Mouse (Mus musculus) spleen, adult 2 months (tissue): ENCODE measurements around the gene Ifngr2. TPM values are rescaled to one million over a fixed set of nuclear protein-coding genes. Genes with fewer than 3 reads are reported as not detected.

ENCODE experiments used
- DNase-seq, 2 experiments: peaks; one replicate each; pipeline versions ENCODE4 v3.0.0 to v3.0.0-alpha.2; 2012 to 2021; ENCODE audit warnings: low spot score in 2 of 2, low read depth in 1 of 2
- H3K27ac ChIP-seq: fragments of 200-500 bp; 2 replicates; pipeline ENCODE4 v1.5.1; 2012; ENCODE audit warnings: low read length, inconsistent platforms; ENCODE audit not compliant: insufficient read depth
- H3K27me3 ChIP-seq: fragments of 200-500 bp; 2 replicates; pipeline ENCODE4 v1.6.1; 2012; ENCODE audit warnings: mild to moderate bottlenecking, moderate library complexity, low read length, inconsistent platforms; ENCODE audit not compliant: control insufficient read depth, insufficient read depth
- H3K36me3 ChIP-seq: fragments of 200-500 bp; 2 replicates; pipeline ENCODE4 v1.6.1; 2012; ENCODE audit warnings: mild to moderate bottlenecking, low read length, inconsistent platforms; ENCODE audit not compliant: control insufficient read depth, insufficient read depth
- H3K4me1 ChIP-seq: fragments of 200-500 bp; 2 replicates; pipeline ENCODE4 v1.6.1; 2011; ENCODE audit warnings: inconsistent platforms; ENCODE audit not compliant: control insufficient read depth, insufficient read depth, insufficient read length
- H3K4me3 ChIP-seq: fragments of 200-500 bp; 2 replicates; pipeline ENCODE4 v1.5.1; 2011; ENCODE audit warnings: mild to moderate bottlenecking, inconsistent platforms; ENCODE audit not compliant: insufficient read depth, insufficient read length; ENCODE audit errors: extremely low read depth
- CTCF ChIP-seq: fragments of 200-500 bp; IDR thresholded peaks from 2 replicates; pipeline ENCODE4 v1.5.1; 2011; ENCODE audit warnings: mild to moderate bottlenecking, inconsistent platforms; ENCODE audit not compliant: insufficient read depth, insufficient read length, insufficient replicate concordance; ENCODE audit errors: extremely low read depth
- POLR2A ChIP-seq: fragments of 200-500 bp; IDR thresholded peaks from 2 replicates; pipeline ENCODE4 v1.6.1; 2011; ENCODE audit warnings: low read depth, low read length, inconsistent platforms
- WGBS: fragments of 180-500 bp; shearing (Covaris S2); methylation state at CpG from one replicate; pipeline ENCODE4 v1.1.7; 2018; 5-methylcytosine and 5-hydroxymethylcytosine counted together
- polyA plus RNA-seq: library from polyadenylated mRNA; depleted of rRNA; stranded (reverse); fragments of >200 nt; gene quantifications from 2 replicates; pipeline ENCODE4 v1.2.3, GENCODE M21; 2012; rRNA removed

Ifngr2 gene
- polyA plus RNA-seq: 18.7 and 36.7 TPM in 2 replicates

DNA sequence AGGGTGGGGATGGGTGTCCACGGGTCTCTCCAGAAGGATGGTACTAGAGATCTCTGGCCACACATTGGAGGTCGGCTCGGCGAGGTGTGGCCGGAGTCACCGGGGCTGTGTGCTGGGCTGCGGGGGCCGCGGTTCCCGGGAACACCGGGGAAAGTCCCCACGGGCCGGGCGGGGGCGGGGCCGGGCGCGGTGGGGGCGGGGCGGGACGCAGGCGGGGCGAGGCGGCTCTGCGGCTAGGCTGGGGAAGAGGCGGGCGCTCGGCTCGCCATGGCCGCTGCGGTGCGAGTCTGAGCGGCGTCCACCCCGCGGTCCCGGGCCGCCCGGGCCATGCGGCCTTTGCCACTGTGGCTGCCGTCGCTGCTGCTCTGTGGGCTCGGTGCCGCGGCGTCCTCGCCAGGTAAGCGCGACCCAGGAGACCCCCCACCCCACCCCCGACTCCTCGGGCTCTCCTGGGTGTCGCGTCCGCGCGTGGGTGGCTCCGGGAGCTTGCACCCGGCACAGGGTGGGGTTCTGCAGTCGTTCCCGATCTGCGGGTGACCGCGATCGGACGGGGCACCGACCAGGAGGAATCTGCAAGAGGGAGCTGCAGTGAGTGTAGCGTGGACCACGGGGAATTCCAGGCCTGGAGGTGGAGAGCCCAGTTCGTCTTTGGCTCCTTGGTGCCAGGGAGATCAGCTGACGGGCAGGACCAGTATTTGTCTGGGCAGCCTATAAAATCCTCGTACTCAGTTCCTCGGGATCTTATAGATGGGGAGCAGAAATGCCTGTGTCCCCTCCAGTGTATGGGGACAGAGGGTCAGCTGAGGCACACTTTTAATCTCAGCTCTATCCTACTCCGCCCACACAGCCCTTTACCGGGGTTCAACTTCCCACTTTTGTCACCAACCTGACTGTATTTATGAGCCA lies at the start of gene Ifngr2:
Gene Ifngr2 (plus strand): TSS at position 237 of the 906 bp plus-strand sequence.
- WGBS: under 1% methylated on average over 72 of the region's 74 CpGs
- Histone ChIP-seq H3K27ac (peak within 1 kb of the TSS; percentile 97), H3K27me3 (no peaks in the 10 kb centered on the region), H3K4me1 (peaks cover 23% of the 10 kb centered on the region), H3K4me3 (peak within 1 kb of the TSS; percentile 86), H3K36me3 (peaks cover 11% of the 10 kb centered on the region)
- peak in 1 of 2 experiments; percentile 67 for DNase-seq
- TF ChIP-seq CTCF (no peak), POLR2A (peak; percentile 74)

DNA sequence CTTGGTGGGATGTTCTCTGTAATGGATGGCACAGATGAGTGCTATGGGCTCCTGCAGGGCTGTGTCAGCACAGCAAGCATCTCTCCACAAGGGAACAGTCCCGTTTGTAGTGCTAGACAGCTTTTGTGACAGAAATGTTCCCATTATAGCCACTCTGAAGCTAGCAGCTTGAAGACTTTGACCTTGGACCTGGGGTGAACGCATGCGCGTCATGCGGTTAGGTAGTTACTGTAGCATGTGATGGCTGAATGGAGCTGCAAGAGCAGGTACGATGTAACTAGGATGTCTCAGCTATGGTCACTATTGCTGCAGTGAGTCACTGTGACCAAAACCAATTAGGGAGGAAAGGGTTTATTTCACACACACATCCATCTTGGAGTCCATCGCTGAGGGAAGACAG lies 48.8 kb upstream of the Ifngr2 start:
- no peaks in the 10 kb centered on the region for H3K4me1 ChIP-seq
- DNase-seq: no peak
- H3K27me3 ChIP-seq: no peaks in the 10 kb centered on the region
- no peak for TF ChIP-seq CTCF
- H3K36me3 ChIP-seq: peaks cover 60% of the 10 kb centered on the region
- no peak overlapping the region for H3K27ac ChIP-seq
- H3K4me3 ChIP-seq: no peak overlapping the region
- WGBS: 95% methylated on average over 7 of the region's 7 CpGs

DNA sequence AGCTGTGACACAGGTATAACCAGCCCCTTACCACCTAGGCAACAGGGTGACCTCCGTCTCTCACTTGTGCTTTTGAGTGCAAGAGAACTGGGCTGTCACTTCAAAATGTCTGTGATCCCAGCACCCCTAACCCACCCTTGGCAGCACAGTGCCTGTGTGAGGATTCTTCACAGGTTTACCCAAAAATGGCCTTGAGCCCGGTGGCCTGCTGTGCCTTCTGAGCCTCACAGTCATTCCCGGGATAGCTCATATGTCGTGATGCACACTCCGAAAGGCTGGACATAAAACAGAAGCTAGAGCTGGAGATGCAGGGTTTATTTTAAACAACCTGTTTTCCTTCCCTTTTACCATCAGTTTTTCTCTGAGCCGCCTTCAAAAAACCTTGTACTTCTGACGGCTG lies 42.2 kb upstream of the Ifngr2 start:
- TF ChIP-seq CTCF: no peak
- no peak for TF ChIP-seq POLR2A
- H3K36me3 ChIP-seq: peaks cover 53% of the 10 kb centered on the region
- no peaks in the 10 kb centered on the region for H3K27me3 ChIP-seq
- no peak overlapping the region for H3K4me3 ChIP-seq
- no peaks in the 10 kb centered on the region for H3K4me1 ChIP-seq
- DNase-seq: no peak
- 94% methylated on average over 7 of the region's 7 CpGs for WGBS
- no peak overlapping the region for H3K27ac ChIP-seq

DNA sequence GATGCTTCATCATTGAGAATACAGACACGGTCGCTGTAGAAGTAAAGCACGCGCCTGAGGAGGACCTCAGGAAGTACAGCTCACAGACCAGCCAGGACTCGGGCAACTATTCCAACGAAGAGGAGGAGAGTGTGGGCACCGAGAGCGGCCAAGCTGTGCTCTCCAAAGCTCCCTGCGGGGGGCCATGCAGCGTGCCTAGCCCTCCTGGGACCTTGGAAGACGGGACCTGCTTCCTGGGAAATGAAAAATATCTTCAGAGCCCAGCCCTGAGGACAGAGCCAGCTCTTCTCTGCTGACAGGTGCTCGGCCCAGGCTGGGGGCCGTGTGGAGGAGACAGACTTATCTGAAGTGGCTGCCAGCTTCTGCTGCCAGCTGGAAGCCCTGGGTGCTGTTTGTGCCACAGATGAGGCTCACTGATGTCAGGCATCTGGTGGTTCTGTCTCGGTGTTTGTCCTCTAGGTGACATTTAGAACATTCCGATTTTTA lies 41.7 kb upstream of the Ifngr2 start:
- no peak overlapping the region for H3K27ac ChIP-seq
- no peak for TF ChIP-seq CTCF
- TF ChIP-seq POLR2A: no peak
- 93% methylated on average over 15 of the region's 15 CpGs for WGBS
- no peaks in the 10 kb centered on the region for H3K4me1 ChIP-seq
- no peaks in the 10 kb centered on the region for H3K27me3 ChIP-seq
- H3K4me3 ChIP-seq: no peak overlapping the region
- peaks cover 52% of the 10 kb centered on the region for H3K36me3 ChIP-seq
- no peak for DNase-seq

DNA sequence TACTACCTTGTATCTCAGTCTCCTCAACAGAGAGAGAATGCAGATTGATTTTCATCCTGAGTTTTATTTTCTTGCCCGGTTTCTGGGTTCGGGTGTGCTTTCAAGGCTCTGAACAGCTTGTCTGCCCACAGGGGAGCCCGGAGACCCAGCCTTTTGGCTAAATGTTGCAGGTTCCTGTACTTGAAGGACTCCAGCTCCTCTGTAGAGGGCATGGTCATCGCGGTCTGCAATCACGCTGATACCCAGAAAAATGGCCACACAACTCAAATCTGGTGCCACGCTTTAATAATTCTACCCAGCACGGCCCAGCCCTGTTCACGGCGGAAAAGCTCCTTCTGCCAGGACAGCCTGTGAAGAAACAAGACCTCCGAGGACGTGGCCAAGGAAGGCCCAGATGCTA lies 40.5 kb upstream of the Ifngr2 start:
- H3K4me3 ChIP-seq: no peak overlapping the region

DNA sequence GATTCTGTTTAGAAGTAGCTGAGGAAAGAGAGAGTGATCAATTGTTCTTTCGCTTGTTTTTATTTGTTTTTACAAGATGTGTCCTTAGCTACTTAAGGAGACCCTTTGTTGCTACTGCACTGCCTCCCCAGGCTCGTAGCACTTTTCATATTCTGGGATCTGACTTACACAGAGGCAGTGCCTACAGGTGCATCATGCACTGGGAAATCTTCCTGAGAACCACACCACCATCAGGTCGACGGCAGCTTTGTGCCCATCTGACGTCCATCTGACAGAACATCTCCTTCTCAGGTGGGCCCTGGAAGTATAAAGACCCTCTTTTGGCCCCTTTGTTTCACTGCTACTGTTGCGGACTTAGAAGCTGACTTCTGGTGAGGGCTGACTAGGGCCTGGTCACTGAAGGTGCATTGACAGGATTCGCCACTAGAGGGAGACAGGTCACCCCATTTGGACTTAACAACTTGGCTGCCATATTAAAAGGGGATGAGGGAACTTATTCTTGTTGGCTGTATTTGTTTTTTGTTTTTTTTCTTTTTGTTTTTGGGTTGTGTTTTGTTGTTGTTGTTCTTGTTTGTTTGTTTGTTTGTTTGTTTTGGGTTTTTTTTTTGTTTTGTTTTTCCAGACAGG lies 34.6 kb upstream of the Ifngr2 start:
- WGBS: 41% methylated on average over 7 of the region's 7 CpGs
- Histone ChIP-seq H3K4me3 (no peak overlapping the region), H3K4me1 (no peaks in the 10 kb centered on the region), H3K27ac (no peak overlapping the region), H3K36me3 (peaks cover 3% of the 10 kb centered on the region), H3K27me3 (no peaks in the 10 kb centered on the region)
- DNase-seq: peak; percentile 63 to 80
- peak; percentile 90; the same call in 1 of the 2 replicates for TF ChIP-seq CTCF
- no peak for TF ChIP-seq POLR2A

More for the DNA sequence above, 40.5 kb upstream of the Ifngr2 start:
- no peak for DNase-seq
- WGBS: 96% methylated on average over 12 of the region's 12 CpGs
- Histone ChIP-seq H3K4me1 (no peaks in the 10 kb centered on the region), H3K27ac (no peak overlapping the region), H3K27me3 (no peaks in the 10 kb centered on the region), H3K36me3 (peaks cover 43% of the 10 kb centered on the region)
- no peak for TF ChIP-seq POLR2A
